Mouse (Mus musculus): Measurements from ENCODE around the gene Med19. TPM values are rescaled to one million over a fixed set of nuclear protein-coding genes. Genes with fewer than 3 reads are reported as not detected.
A peak's percentile ranks its signal among the peaks of the same experiment; 100 is the strongest.
"Not testable (repeated sequence)": the region's sequence is repeated elsewhere in the genome, so short reads cannot be mapped to it uniquely, and the experiment has no call there.

Gene Med19
- total RNA-seq, 2 experiments from 2014 or later: 21.4 to 40.2 TPM

GRCm38 (mm10) chr2:84662866-84663265, 15.3 kb upstream of the Med19 start:
- peak; percentile 85 for ATAC-seq (replicated peaks; ENCODE audit: poor library complexity)

GRCm38 (mm10) chr2:84666081-84666480, 12.1 kb upstream of the Med19 start:
- ATAC-seq (replicated peaks; ENCODE audit: poor library complexity): no peak

GRCm38 (mm10) chr2:84669828-84670568, 8.2 kb upstream of the Med19 start:
- peak; percentile 39; the same call in 1 of the 2 replicates for ATAC-seq (replicated peaks; ENCODE audit: poor library complexity)

- peak; percentile 86 for ATAC-seq (replicated peaks; ENCODE audit: poor library complexity)
Measured at GRCm38 (mm10) chr2:84670569-84670933, 7.7 kb upstream of the Med19 start, which contains the start of gene Selenoh. Gene Selenoh, minus strand, starts transcription at chr2:84670770.

GRCm38 (mm10) chr2:84671535-84671934, 6.7 kb upstream of the Med19 start:
- ATAC-seq (replicated peaks; ENCODE audit: poor library complexity): not testable (repeated sequence)

- peak; percentile 45 for ATAC-seq (replicated peaks; ENCODE audit: poor library complexity)
Measured at GRCm38 (mm10) chr2:84677270-84677967, 783 bp upstream of the Med19 start.

GRCm38 (mm10) chr2:84679016-84679415, 814 bp downstream of the Med19 start, which contains the start of gene Tmx2:
Gene Tmx2, minus strand, starts transcription at chr2:84679140.
- ATAC-seq (replicated peaks; ENCODE audit: poor library complexity): no peak

GRCm38 (mm10) chr2:84682605-84683183, 4.5 kb downstream of the Med19 start:
- peak; percentile 50 for ATAC-seq (replicated peaks; ENCODE audit: poor library complexity)

- no peak for ATAC-seq (replicated peaks; ENCODE audit: poor library complexity)
Measured at GRCm38 (mm10) chr2:84688080-84688844, 10.1 kb downstream of the Med19 start.

- ATAC-seq (replicated peaks; ENCODE audit: poor library complexity): no peak
Measured at GRCm38 (mm10) chr2:84690050-84690449, 11.8 kb downstream of the Med19 start.

GRCm38 (mm10) chr2:84695007-84695695, 16.9 kb downstream of the Med19 start:
- ATAC-seq (replicated peaks; ENCODE audit: poor library complexity): no peak

GRCm38 (mm10) chr2:84703497-84703896, 25.3 kb downstream of the Med19 start:
- peak; percentile 58; the same call in 1 of the 2 replicates for ATAC-seq (replicated peaks; ENCODE audit: poor library complexity)

- no peak for ATAC-seq (replicated peaks; ENCODE audit: poor library complexity)
Measured at GRCm38 (mm10) chr2:84704329-84704728, 26.1 kb downstream of the Med19 start.

GRCm38 (mm10) chr2:84705295-84705694, 27.1 kb downstream of the Med19 start:
- ATAC-seq (replicated peaks; ENCODE audit: poor library complexity): peak; percentile 64

- ATAC-seq (replicated peaks; ENCODE audit: poor library complexity): no peak
Measured at GRCm38 (mm10) chr2:84707523-84707922, 29.3 kb downstream of the Med19 start.

- ATAC-seq (replicated peaks; ENCODE audit: poor library complexity): no peak
Measured at GRCm38 (mm10) chr2:84711898-84712297, 33.7 kb downstream of the Med19 start.

- no peak for ATAC-seq (replicated peaks; ENCODE audit: poor library complexity)
Measured at GRCm38 (mm10) chr2:84714422-84714810, 36.2 kb downstream of the Med19 start.

- ATAC-seq (replicated peaks; ENCODE audit: poor library complexity): peak; percentile 80
Measured at GRCm38 (mm10) chr2:84714811-84715561, 36.8 kb downstream of the Med19 start, which contains the start of gene Zdhhc5. Gene Zdhhc5, minus strand, starts transcription at chr2:84715180.

- ATAC-seq (replicated peaks; ENCODE audit: poor library complexity): peak; percentile 82
Measured at GRCm38 (mm10) chr2:84715562-84716361, 37.6 kb downstream of the Med19 start.

All from megakaryocyte progenitor cell, adult 5-6 weeks (primary cell).